Mouse (Mus musculus): ENCODE data around the gene Slc17a1. TPM values are rescaled to one million over a fixed set of nuclear protein-coding genes. Genes with fewer than 3 reads are reported as not detected.

The Slc17a1 gene
- total and polyA plus RNA-seq, 2 experiments from 2014 or later = not detected

GRCm38 (mm10) chr13:23864711-23865110, 2.8 kb upstream of the Slc17a1 start:
- no peaks in the 10 kb centered on the region for H3K36me3 ChIP-seq (ENCODE audit: insufficient read depth, low read length)
- H3K27me3 ChIP-seq (ENCODE audit: insufficient read depth, low read length) = no peaks in the 10 kb centered on the region
- DNase-seq (ENCODE audit: low spot score) (peak; percentile 3), ATAC-seq (ENCODE audit: low FRiP score) (no peak)
- H3K4me2 ChIP-seq (ENCODE audit: low read depth, low read length, poor library complexity, severe bottlenecking) = no peak overlapping the region
- no peak overlapping the region for H3K9ac ChIP-seq (replicated peaks; ENCODE audit: low read length, poor library complexity, severe bottlenecking)
- TF ChIP-seq CTCF (IDR thresholded peaks at IDR 0.05) = no peak
- 88% methylated on average over 9 of the region's 9 CpGs for WGBS
- no peak overlapping the region for H3K27ac ChIP-seq (ENCODE audit: low read depth, low read length)
- no peak overlapping the region for H3K4me3 ChIP-seq (ENCODE audit: low read depth, low read length)
- H3K4me1 ChIP-seq (ENCODE audit: insufficient read depth, low read length) = no peaks in the 10 kb centered on the region
- H3K9me3 ChIP-seq (ENCODE audit: low read length) = no peaks in the 10 kb centered on the region

- H3K4me3 ChIP-seq (ENCODE audit: low read depth, low read length) = no peak overlapping the region
- DNase-seq (ENCODE audit: low spot score) = no peak
- no peak overlapping the region for H3K27ac ChIP-seq (ENCODE audit: low read depth, low read length)
- H3K4me1 ChIP-seq (ENCODE audit: insufficient read depth, low read length) = no peaks in the 10 kb centered on the region
- no peaks in the 10 kb centered on the region for H3K36me3 ChIP-seq (ENCODE audit: insufficient read depth, low read length)
- no peaks in the 10 kb centered on the region for H3K9me3 ChIP-seq (ENCODE audit: low read length)
- no peak for TF ChIP-seq CTCF (IDR thresholded peaks at IDR 0.05)
- H3K9ac ChIP-seq (replicated peaks; ENCODE audit: low read length, poor library complexity, severe bottlenecking) = no peak overlapping the region
- ATAC-seq (ENCODE audit: low FRiP score) = no peak
- H3K4me2 ChIP-seq (ENCODE audit: low read depth, low read length, poor library complexity, severe bottlenecking) = no peak overlapping the region
- H3K27me3 ChIP-seq (ENCODE audit: insufficient read depth, low read length) = no peaks in the 10 kb centered on the region
- 81% methylated on average over 9 of the region's 9 CpGs for WGBS
Measured at GRCm38 (mm10) chr13:23866086-23866710, 1.4 kb upstream of the Slc17a1 start.

GRCm38 (mm10) chr13:23867000-23867399, 550 bp upstream of the Slc17a1 start:
- DNase-seq (ENCODE audit: low spot score) = no peak
- H3K27ac ChIP-seq (ENCODE audit: low read depth, low read length) = no peak overlapping the region
- no peak overlapping the region for H3K4me2 ChIP-seq (ENCODE audit: low read depth, low read length, poor library complexity, severe bottlenecking)
- H3K4me3 ChIP-seq (ENCODE audit: low read depth, low read length) = no peak overlapping the region
- WGBS = 92% methylated on average over 6 of the region's 6 CpGs
- no peaks in the 10 kb centered on the region for H3K9me3 ChIP-seq (ENCODE audit: low read length)
- H3K9ac ChIP-seq (replicated peaks; ENCODE audit: low read length, poor library complexity, severe bottlenecking) = no peak overlapping the region
- no peaks in the 10 kb centered on the region for H3K27me3 ChIP-seq (ENCODE audit: insufficient read depth, low read length)
- H3K36me3 ChIP-seq (ENCODE audit: insufficient read depth, low read length) = no peaks in the 10 kb centered on the region
- no peak for ATAC-seq (ENCODE audit: low FRiP score)
- no peak for TF ChIP-seq CTCF (IDR thresholded peaks at IDR 0.05)
- H3K4me1 ChIP-seq (ENCODE audit: insufficient read depth, low read length) = no peaks in the 10 kb centered on the region

GRCm38 (mm10) chr13:23868790-23869533, 1.4 kb downstream of the Slc17a1 start:
- H3K4me2 ChIP-seq (ENCODE audit: low read depth, low read length, poor library complexity, severe bottlenecking) = no peak overlapping the region
- no peak overlapping the region for H3K9ac ChIP-seq (replicated peaks; ENCODE audit: low read length, poor library complexity, severe bottlenecking)

GRCm38 (mm10) chr13:23869996-23870395, 2.4 kb downstream of the Slc17a1 start:
- Histone ChIP-seq H3K27ac (ENCODE audit: low read depth, low read length) (no peak overlapping the region), H3K27me3 (ENCODE audit: insufficient read depth, low read length) (no peaks in the 10 kb centered on the region), H3K4me2 (ENCODE audit: low read depth, low read length, poor library complexity, severe bottlenecking) (no peak overlapping the region), H3K4me1 (ENCODE audit: insufficient read depth, low read length) (no peaks in the 10 kb centered on the region), H3K9ac (replicated peaks; ENCODE audit: low read length, poor library complexity, severe bottlenecking) (no peak overlapping the region), H3K4me3 (ENCODE audit: low read depth, low read length) (no peak overlapping the region), H3K9me3 (ENCODE audit: low read length) (no peaks in the 10 kb centered on the region), H3K36me3 (ENCODE audit: insufficient read depth, low read length) (no peaks in the 10 kb centered on the region)
- WGBS = 77% methylated on average over 3 of the region's 3 CpGs
- no peak for TF ChIP-seq CTCF (IDR thresholded peaks at IDR 0.05)
- ATAC-seq (ENCODE audit: low FRiP score) = no peak
- DNase-seq (ENCODE audit: low spot score) = no peak

More at GRCm38 (mm10) chr13:23868790-23869533, 1.4 kb downstream of the Slc17a1 start:
- no peak for ATAC-seq (ENCODE audit: low FRiP score)
- Histone ChIP-seq H3K27ac (ENCODE audit: low read depth, low read length) (no peak overlapping the region), H3K9me3 (ENCODE audit: low read length) (no peaks in the 10 kb centered on the region), H3K4me1 (ENCODE audit: insufficient read depth, low read length) (no peaks in the 10 kb centered on the region), H3K4me3 (ENCODE audit: low read depth, low read length) (no peak overlapping the region), H3K27me3 (ENCODE audit: insufficient read depth, low read length) (no peaks in the 10 kb centered on the region), H3K36me3 (ENCODE audit: insufficient read depth, low read length) (no peaks in the 10 kb centered on the region)
- 92% methylated on average over 8 of the region's 8 CpGs for WGBS
- no peak for DNase-seq (ENCODE audit: low spot score)
- no peak for TF ChIP-seq CTCF (IDR thresholded peaks at IDR 0.05)

GRCm38 (mm10) chr13:23873141-23873540, 5.6 kb downstream of the Slc17a1 start:
- Histone ChIP-seq H3K27ac (ENCODE audit: low read depth, low read length) (no peak overlapping the region), H3K4me3 (ENCODE audit: low read depth, low read length) (no peak overlapping the region), H3K27me3 (ENCODE audit: insufficient read depth, low read length) (no peaks in the 10 kb centered on the region), H3K4me1 (ENCODE audit: insufficient read depth, low read length) (no peaks in the 10 kb centered on the region), H3K4me2 (ENCODE audit: low read depth, low read length, poor library complexity, severe bottlenecking) (no peak overlapping the region), H3K9me3 (ENCODE audit: low read length) (no peaks in the 10 kb centered on the region), H3K9ac (replicated peaks; ENCODE audit: low read length, poor library complexity, severe bottlenecking) (no peak overlapping the region), H3K36me3 (ENCODE audit: insufficient read depth, low read length) (no peaks in the 10 kb centered on the region)
- DNase-seq (ENCODE audit: low spot score) (no peak), ATAC-seq (ENCODE audit: low FRiP score) (no peak)
- TF ChIP-seq CTCF (IDR thresholded peaks at IDR 0.05) = no peak
- WGBS = 86% methylated on average over 5 of the region's 5 CpGs

All from midbrain, postnatal 0 days (tissue).